Mouse (Mus musculus) thymus, adult 2 months (tissue): ENCODE measurements around the gene Eid2b.
A peak's percentile ranks its signal among the peaks of the same experiment; 100 is the strongest.

Experiments
- CTCF ChIP-seq: fragments of 200-500 bp; IDR thresholded peaks from 2 replicates; pipeline ENCODE4 v1.5.1; 2012; ENCODE audit warnings: mild to moderate bottlenecking, control low read depth, low read length, moderate library complexity, borderline replicate concordance; ENCODE audit not compliant: control insufficient read depth, poor library complexity, insufficient read depth; ENCODE audit errors: extremely low read depth
- POLR2A ChIP-seq: fragments of 200-500 bp; IDR thresholded peaks from 2 replicates; pipeline ENCODE4 v1.6.1; 2012; ENCODE audit warnings: mild to moderate bottlenecking, low read length, control low read depth, moderate library complexity; ENCODE audit not compliant: control insufficient read depth, poor library complexity, insufficient read depth; ENCODE audit errors: extremely low read depth

GRCm38 (mm10) chr7:28301616-28302433 is 24.3 kb downstream of the Eid2b start, which contains the start of gene Dll3:
- TF ChIP-seq POLR2A (no peak), CTCF (peak; percentile 52; the same call in 1 of the 2 replicates)
